Mouse (Mus musculus): ENCODE measurements around the gene Ecpas.
A peak's percentile ranks its signal among the peaks of the same experiment; 100 is the strongest.

Ecpas gene

DNA sequence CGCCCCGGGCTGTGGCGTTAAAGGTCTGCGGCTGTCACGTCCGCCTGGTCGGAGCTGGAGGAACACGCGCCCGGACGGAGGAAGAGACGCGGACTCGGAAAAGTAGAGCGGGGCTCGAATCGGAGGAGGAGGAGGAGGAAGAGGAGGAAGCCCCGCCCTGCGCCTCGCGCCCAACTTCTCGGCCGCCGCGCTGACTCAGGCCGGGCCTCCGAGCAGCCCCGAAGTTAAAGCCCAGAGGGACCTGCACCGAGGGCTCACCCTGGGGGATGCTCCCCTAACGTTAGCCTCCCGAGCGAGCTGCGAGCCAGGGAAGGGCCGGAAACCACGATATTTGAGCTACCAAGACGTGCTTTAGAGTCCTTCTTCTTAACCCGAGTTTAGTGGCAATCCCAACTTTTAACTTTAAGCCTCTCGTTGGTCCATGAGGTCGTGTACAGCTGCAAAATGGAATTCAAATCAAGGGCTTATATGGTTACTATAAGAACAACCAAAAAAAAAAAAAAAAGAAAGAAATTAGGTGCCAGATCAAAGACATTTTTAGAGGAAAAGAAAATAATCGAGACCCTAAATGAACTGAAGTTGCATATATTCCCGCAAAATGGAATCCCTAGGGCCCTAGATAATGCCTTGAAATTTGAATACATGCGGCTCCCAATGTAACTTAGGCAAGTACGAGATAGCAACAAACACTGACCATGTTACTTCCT lies at the start of gene Ecpas:
Gene Ecpas (minus strand): TSS at position 121 of the 707 bp plus-strand sequence.
- DNase-seq: no peak

DNA sequence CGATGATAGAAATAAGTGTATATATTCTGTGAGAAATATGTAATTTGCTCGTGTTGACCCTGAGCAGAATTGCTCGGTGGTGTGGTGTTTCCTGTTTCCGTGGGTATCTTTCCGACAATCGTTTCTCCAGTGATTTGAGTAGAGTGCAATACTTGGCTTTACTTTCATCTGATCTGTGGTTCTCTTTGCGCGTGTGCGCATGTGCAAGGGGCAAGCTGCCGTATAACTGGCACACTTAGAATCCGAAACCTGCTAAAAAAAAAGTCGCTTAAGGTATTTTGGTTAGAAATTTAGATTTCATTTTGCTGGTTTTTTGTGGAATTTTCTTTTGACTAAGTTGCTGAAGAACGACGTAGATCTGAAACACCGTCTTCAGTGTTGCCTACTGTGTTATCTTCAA lies 49.2 kb upstream of the Ecpas start:
- no peak for DNase-seq

DNA sequence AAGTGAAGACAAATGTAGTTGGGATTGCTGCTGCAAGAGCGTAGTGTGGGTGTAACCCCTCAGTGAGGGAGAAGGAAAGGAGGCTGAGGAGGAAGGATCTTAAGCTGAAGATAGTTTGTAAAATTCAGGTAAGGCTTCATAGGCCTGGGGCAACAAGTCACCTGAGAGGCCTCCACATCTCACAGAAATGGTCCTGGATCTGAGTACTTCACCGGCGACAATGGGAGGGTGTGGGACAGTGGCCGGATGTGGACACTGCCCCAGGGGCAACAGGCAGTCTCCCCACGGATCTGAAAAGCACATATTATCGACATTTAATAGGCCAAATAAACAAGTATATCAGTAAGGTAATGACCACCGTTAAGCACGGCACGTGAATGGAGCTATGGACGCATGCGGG lies 40.1 kb upstream of the Ecpas start:
- DNase-seq: no peak

DNA sequence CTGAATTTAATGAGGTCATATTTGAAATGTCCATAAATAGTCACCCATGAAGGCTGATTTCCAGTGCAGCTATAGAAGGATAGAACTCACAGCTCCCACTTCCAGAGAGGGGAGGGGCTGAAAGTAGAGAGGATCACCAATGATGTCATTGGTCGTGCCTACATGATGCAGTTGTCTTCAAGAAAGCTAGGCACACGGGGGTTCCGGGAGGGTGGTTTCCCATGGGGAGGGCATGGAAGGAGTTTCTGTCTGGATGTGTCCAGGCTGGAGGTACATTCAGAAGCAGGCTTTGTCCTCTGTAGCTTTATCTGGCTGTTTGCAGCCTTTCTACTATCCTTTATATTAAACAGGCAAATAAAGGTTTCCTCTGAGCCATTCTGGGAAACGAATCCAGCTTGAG lies 35.8 kb upstream of the Ecpas start:
- DNase-seq: no peak

DNA sequence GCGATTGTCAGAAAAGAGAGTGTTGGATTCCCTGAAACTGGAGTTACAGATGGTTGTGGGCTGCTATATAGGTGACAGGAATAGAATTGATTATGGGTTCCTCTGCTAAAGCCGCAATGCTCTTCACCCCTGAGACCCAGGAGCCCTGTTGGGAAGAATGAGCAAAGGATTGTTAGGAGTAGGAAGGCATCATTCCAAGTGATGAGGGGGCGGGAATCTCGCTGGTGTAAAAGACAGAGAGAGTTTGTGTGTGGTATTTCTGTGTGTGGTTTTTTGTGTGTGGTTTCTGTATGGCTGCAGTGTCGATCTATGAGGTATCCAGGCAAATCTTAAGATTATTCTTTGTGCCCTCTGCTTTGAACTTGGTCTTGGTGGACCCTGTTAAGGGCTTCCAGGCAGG lies 32.1 kb upstream of the Ecpas start:
- no peak for DNase-seq

DNA sequence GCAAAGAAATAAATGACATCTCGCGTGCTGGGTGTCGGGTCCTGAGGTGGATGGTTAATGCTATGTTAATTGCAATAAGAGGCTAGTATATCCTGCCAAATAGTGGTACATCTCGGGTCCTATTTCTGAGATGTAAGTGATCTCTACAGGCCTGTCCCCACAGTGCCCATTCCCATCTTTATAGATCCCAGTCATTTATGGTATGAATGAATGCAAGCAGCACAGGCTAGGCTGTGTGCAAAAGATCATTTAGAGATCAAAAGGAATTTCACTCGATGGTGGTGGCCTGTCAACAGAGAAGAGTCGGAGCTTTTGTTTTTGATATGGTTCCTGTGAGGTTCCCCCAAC lies 31.6 kb upstream of the Ecpas start:
- DNase-seq: no peak

DNA sequence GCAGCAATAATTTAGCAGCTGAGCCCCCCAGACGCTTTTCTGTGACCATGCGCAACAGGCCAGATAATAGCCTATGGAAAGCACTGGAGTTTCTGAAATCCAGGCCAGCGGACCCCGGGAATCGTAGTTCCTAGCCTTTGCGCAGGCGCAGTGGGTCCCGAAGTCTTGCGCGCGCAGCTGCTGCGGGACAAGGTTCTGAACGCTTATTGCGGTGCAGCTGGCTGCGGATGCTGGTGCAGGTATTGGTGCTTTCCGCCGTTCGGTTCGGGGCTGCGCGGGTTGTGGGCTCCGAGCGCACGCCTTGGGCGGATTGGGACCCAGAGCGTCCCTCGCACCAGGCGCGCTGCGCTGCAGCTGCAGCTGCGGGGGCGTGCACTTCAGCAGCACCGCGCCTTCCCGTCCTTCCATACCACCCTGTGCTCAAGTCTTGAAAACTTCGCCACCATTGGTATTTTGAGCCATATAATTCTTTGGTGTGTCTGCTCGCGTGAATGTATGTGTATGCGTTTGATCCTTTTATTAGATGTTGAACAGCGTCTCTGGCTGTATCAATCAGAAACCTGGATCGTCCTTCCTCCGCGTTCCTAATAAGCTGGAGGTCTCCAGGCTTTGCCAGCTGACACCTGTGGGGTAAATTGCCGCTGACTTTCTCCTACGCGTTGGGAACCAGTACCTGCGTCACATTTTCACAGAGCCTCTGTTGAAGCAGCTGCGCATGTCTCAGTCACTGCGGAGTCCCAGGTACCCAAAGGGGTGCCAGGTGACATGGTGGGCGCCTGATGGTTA lies 31.1 kb upstream of the Ecpas start, which contains the start of gene Zkscan16:
Gene Zkscan16 (plus strand): TSS at position 209 of the 786 bp plus-strand sequence.
- peak; percentile 89 for DNase-seq

DNA sequence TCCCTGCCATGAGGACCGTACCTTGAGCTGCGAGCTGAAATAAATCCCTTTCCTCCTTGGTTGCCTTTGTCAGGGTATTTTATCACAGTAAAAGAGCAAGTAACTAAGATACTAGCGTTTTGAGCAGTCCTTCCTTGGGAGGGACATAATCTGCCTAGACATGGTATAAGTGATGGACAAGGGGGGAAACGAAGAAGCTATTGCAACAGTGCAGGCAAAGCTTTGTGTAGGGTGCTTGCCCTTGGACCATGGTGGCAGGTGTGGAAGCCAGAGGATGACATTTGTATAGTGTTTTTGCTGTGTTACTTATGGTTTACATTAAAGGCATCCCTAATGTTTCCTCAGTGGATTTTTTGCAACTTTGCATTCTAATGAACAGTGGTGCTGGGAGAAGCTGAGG lies 30.4 kb upstream of the Ecpas start:
- no peak for DNase-seq

DNA sequence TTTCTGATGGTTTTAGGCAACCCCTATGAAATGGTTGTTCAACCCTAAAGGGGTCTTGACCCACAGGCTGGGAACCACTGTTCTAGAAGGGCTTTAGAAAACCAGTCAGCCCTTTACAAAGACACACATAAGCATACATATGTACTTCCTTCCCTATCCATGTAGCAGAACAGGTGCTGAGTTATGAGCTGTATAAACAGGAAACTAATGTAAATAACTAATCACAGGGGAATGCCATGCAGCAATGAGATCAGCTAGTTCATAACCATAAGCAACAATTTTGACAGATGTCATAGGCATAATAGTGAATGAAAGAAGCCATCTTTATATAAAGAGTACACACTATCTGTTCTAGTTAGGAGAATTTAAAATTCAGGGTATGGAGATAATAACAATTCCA lies 29.1 kb upstream of the Ecpas start:
- DNase-seq: no peak

DNA sequence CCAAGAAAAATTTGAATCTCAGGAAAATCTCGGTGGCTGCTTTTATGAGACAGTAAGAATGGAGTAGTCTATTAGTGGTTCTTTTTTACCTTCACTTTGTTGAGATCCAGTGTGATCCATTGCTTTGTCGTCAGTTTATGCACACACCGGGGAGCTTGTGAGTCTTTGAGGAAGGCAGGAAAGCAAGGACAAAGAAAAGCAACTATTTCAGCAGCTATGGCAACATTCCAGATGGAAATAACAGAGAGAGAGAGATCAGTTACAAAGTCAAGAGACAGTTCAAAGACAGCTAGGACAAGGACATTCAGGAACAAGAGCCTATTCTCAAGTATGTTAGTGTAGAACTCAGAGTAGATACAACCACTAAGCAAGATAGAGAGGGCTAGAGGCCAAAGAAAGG lies 23.3 kb upstream of the Ecpas start:
- DNase-seq: no peak

DNA sequence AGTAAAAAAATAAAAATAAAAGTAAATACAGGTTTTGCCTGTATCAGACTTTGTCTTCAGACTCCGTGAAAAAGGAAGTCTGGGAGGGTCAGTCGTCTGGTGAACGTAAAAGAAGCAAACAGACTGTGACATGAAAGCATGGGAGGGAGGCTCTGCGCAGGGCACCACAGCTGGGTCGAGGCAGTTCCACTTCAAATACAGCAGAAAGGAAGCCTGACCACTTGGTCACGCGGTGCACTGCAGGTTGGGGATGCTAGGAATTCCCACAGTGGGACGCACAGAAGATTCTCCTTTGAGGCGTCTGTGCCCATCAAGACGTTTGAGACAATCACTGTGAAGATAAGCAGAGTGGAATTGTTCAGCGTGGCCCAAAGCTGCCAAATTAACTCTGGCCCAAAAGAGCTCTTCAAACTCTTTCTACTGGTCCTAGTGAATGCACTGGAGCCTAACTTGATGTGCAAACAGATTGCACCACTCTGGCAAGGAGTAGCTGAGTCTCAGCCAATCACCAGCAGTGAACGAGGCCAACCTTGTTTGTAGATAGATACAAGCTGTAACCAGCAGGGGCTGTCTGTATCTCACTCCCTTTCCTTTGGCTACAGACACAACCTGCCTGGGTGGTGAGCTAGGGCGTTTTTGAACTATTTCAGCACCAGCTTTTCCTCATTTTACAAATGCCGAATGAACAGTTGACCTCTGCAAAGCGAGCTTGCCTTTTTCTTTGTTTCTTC lies 22.4 kb upstream of the Ecpas start:
- DNase-seq: peak; percentile 55

DNA sequence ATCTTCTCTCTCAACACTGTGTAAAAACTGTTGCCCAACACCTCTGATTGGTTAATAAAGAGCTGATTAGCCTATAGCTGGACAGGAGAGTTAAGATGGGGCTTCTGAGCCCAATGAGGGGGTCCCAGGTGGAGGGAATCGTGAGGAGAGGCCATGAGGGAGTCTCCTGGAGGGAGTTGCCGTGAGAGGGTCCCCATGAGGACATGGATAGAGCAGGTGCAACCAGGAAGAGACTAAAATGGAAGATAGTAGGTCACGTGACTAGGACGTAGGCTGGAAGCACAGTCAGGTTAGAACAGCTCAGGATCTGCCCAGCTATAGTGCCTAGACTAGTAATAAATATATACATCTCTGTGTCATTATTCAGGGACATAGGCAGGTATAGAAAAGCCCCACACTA lies 21.8 kb upstream of the Ecpas start:
- no peak for DNase-seq

DNA sequence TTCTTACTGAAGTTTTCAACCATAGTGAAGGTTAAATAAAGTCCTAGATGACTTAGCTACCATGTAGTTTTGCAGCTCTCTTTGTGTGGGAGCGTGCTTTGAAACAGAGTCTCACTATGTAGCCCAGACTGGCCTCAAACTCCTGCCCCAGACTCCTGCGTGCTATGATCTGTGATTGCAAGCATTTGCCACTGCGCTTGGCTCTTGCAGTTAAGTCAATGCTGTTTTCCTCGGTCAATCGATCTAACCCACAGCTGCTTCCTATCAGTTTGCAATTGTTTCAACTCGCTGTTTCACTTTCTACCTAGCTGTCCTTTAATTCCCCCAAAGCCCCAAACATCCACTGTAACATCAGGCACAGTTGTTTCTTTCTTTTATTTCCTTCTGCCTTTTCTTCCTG lies 20.0 kb upstream of the Ecpas start:
- DNase-seq: no peak

DNA sequence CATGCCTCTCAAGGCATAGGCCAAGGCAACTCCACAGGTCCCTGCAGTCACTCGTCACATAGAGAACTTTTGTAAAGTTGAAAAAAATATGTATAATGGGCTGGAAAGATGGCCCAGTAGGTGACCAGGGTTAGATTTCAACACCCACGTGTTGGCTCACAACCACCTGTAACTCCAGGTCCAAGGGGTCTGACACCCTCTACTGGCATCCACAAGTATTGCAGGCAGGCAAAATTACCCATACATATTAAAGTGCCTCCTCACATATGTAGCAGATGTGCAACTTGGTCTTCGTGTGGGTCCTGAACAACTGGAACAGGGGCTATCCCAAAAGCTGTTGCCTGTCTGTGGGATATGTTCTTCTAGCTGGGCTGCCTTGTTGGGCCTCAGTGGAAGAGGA lies 15.1 kb upstream of the Ecpas start:
- no peak for DNase-seq

DNA sequence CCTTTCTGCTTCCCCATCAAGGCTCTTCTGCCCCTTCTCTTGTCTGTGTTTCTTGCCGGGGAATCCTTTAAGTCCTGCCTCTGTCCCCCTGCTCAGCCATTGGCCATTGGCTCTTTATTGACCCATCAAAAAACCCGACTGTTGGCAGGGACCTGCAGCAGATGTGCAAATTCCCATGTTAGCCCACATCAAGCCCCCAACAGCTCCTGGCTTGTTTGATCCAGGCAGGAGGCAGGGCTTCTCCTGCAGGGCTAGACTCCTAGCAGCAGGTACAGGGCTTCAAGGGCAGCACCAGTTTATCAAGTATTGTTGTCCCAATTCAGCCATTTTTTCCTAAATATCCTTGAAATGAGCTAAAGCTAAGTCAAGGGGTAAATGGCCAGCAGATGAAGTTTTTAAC lies 13.6 kb upstream of the Ecpas start:
- DNase-seq: no peak

DNA sequence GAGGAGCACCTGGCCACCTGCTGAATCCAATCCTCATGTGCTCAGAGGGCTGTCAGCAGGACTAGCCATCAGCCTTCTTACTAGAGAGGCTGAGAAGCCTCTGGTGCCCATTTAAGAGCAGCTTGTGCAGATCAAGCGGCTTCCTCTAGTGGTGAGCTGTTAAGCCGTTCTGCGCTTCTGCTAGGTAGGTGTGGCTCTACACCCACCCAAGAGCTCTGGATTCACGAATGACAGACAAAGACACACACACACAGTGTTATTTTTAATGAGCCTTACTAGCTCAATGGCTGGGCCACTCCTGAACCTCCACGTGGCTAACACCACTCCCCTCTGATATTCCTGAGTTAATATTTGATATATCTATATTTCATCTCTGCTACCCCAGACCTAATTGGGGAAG lies 13.1 kb upstream of the Ecpas start:
- no peak for DNase-seq

DNA sequence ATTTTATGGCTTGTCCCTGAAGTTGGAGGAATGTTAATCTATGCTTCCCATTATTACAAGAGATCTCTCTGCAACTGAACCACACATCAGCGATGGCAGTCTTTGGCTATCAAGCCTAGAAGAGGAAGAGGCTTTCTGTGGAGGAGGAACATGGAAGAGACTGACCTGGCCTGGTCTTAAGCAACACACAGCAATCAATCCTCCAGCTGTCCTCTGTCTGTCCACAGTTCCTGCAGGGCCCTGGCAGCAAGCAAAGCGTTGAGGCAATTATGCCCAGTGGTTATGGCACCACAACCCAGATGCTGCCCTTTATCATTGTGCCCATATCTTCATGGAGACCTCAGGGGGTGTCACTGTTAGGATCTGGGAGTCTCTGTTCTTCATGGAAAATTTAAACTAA lies 11.4 kb upstream of the Ecpas start:
- DNase-seq: no peak

DNA sequence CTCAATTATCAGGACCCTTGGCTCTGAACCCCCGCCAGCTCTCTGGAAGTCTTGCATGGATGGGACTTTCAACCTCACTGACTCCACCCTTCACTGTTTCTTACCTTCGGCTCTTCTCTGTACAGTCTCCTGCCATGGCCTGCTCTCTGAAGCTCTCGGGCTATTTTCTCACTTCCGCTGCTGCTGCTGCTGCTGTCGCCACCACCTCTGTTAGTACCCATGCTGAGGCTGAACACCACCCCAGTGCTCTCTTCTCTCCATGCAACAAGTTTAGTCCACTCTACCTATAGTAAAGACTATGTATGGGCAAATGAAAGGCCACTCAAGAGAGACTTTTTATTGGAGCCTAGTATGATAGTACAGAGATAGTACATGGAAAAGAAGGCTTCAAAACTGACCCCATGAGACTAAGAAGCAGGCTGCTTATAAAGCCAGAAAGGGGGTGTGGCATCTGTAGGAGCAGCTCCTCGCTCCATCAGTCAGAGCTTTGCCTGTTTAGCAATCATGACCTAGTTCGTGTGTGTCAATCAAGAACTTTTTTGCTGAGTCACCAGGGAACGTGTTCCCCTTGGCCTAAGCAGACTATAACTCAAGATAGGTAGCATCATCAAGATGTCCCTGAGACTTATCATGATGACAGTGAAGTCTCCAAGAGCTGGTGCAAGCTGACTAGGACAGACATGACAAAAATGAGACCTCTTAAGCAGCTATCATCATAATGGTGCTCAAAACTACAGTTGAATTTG lies 2.7 kb upstream of the Ecpas start:
- no peak for DNase-seq

DNA sequence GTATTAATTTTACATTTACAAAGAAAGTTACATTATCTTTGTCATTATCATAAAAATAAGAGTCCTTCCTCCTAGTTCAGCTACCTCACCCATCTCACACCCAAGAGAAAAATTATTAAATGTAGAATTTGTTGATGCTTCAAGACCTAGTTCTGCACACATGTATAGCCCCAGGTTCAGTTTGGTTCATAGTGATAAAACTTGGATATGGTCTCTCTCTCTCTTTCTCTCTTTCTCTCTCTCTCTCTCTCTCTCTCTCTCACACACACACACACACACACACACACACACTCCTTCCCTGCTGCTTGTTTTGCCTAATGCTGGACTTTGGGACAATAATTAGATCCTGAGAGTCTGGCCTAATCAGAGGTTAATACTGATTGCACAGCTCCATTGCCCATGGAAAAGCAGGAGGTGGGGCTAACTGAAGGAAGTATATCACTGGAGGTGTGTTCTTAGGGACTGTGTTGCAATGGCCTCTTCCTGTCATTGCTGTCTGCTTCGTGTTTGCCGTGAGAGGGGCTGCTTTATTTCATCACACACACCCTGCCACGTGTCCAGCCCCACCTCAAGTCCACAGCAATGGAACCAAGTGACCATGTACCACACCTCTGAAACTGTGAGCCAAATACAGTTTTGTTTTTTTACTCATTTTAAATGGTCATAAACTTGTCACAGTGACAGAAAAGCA lies 932 bp upstream of the Ecpas start:
- DNase-seq: no peak

DNA sequence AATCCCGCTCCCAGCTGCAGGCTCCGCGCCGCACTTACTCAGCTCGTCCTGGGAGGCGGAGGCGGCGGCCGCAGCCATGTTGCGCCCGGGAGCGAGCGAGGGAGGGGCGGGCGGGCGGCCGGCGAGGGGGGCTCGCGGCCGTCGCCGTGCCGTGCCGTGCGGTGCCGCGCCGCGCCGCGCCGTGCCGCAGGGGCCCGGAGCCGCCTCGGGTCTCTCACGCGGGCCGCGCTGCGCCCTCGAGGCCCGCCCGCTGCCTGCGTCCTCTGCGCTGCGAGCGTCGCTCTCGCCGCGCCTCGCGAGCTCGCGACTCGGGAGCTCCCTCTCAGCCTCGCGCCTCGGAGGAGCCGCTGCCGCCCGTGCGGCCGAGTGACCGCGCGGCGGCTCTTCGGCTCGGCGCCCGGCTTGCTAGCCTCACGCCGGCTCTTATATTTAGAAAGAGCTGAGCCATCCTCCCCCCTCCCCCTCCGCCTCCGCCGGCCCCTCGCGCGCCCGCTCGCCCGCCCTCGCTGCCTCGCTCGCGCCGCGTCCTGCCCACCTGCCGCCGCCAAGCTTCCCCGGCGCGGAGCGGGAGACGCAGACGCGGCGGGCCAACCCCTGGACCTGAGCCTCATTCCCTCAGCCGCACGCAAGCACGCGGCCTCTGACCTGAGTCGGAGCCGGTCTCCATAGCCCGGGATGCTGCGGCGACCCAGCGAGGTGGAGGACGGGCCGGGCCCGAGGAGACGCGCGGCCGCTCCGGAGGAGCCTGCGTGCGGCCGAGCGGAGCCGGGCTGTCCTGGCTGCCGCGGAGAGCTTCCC lies 519 bp downstream of the Ecpas start:
- peak; percentile 73 for DNase-seq

DNA sequence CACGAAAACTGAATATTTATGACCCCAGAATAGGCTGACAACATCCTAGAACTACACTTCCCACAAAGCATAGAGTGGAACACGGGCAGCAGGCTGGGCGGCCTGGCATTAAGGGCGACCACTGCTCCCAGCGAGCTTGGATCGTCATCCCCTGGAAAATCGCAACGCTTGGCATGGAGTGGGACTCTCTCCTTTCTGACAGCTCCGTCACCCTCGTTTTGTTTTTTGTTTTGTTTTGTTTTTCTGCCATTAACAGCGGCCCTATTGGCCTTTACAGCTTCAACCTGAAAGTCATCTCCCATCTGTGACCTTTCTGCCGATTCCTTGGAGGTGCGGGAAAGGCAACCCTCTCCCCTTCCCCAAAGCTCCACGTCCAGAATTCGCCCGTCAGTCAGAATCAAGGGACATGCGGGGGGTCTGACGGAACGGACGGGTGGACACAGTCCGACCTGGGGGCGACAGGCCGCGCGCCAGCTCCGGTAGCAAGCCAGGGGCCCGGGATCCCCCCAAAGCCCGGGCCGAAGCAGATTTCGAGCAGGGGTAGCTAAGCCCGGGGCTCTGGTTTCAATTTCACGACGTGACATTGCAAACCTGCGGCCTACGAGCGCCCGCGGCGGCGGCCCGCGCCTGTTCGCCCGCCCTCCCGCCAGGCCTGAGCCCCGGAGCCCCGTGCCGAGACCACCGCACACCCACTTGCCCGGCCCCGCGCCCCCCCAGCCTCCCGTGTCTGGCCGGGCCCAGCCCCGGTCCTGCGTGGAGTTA lies 1.3 kb downstream of the Ecpas start:
- DNase-seq: peak; percentile 61
